Mouse (Mus musculus) neural tube, embryonic 11.5 days (tissue): Measurements from ENCODE around the gene Ccdc57. TPM values are rescaled to one million over a fixed set of nuclear protein-coding genes. Genes with fewer than 3 reads are reported as not detected.

Experiments
- ATAC-seq: fragments of 200-750 bp; cut with Nextera tagmentation; 2 replicates; pipeline ENCODE4 v1.8.0; 2017; ENCODE audit warnings: moderate number of reproducible peaks, mild to moderate bottlenecking, moderate TSS enrichment, moderate library complexity; ENCODE audit not compliant: insufficient read depth, low FRiP score, low TSS enrichment
- DNase-seq: peaks from one replicate; pipeline ENCODE4 v3.0.0-alpha.2; 2015; ENCODE audit warnings: low spot score
- H3K27ac ChIP-seq: fragments of 300-500 bp; sonication (generic); 2 replicates; pipeline ENCODE4 v1.5.1; 2014; ENCODE audit warnings: low read depth, mild to moderate bottlenecking, low read length
- H3K27me3 ChIP-seq: fragments of 300-500 bp; sonication (generic); 2 replicates; pipeline ENCODE4 v1.6.1; 2014; ENCODE audit warnings: mild to moderate bottlenecking, low read length, mixed read lengths; ENCODE audit not compliant: control insufficient read depth, insufficient read depth
- H3K36me3 ChIP-seq: fragments of 300-500 bp; sonication (generic); 2 replicates; pipeline ENCODE4 v1.6.1; 2014; ENCODE audit warnings: mild to moderate bottlenecking, low read length, moderate library complexity, mixed read lengths; ENCODE audit not compliant: control insufficient read depth, insufficient read depth
- H3K4me1 ChIP-seq: fragments of 300-500 bp; sonication (generic); 2 replicates; pipeline ENCODE4 v1.6.1; 2014; ENCODE audit warnings: low read length, mixed read lengths; ENCODE audit not compliant: control insufficient read depth, insufficient read depth
- H3K4me2 ChIP-seq: fragments of 300-500 bp; sonication (generic); 2 replicates; pipeline ENCODE4 v1.6.1; 2014; ENCODE audit warnings: low read depth, mild to moderate bottlenecking, moderate library complexity
- H3K4me3 ChIP-seq: fragments of 300-500 bp; sonication (generic); 2 replicates; pipeline ENCODE4 v1.5.1; 2014; ENCODE audit warnings: low read depth, low read length
- H3K9ac ChIP-seq: fragments of 300-500 bp; sonication (generic); 2 replicates; pipeline ENCODE4 v1.6.1; 2014; ENCODE audit warnings: mild to moderate bottlenecking, low read length
- H3K9me3 ChIP-seq: fragments of 300-500 bp; sonication (generic); 2 replicates; pipeline ENCODE4 v1.6.1; 2016; ENCODE audit warnings: low read length; ENCODE audit not compliant: control insufficient read depth
- WGBS: fragments of 180-500 bp; shearing (Covaris S2); extraction: QIAGEN DNeasy Blood & Tissue Kit; methylation state at CpG from one replicate; pipeline ENCODE4 v1.1.7; 2014; 5-methylcytosine and 5-hydroxymethylcytosine counted together
- polyA plus RNA-seq: library from polyadenylated mRNA; unstranded; fragments of >200 nt; fragmentation: Nextera tagmentation; extraction: Ambion mirVana; gene quantifications from 2 replicates; pipeline ENCODE4 v1.2.1, GENCODE M21; 2014

Ccdc57 gene
- polyA plus RNA-seq, 1 experiment from 2014 or later, result 4.6 TPM

GRCm38 (mm10) chr11:120957731-120958257 lies 25.1 kb upstream of the Ccdc57 start:
- 83% methylated on average over 15 of the region's 15 CpGs for WGBS
- no peaks in the 10 kb centered on the region for H3K4me1 ChIP-seq
- H3K9me3 ChIP-seq, result no peaks in the 10 kb centered on the region
- no peak overlapping the region for H3K9ac ChIP-seq
- H3K27me3 ChIP-seq, result no peaks in the 10 kb centered on the region
- no peak overlapping the region for H3K4me2 ChIP-seq
- no peak overlapping the region for H3K27ac ChIP-seq
- no peak overlapping the region for H3K4me3 ChIP-seq
- peaks cover 22% of the 10 kb centered on the region for H3K36me3 ChIP-seq
- no peak for ATAC-seq
- no peak for DNase-seq

- H3K4me1 ChIP-seq, result no peaks in the 10 kb centered on the region
- H3K4me2 ChIP-seq, result no peak overlapping the region
- 81% methylated on average over 8 of the region's 8 CpGs for WGBS
- H3K27ac ChIP-seq, result no peak overlapping the region
- no peaks in the 10 kb centered on the region for H3K9me3 ChIP-seq
- no peak for ATAC-seq
- H3K4me3 ChIP-seq, result no peak overlapping the region
- no peak for DNase-seq
- no peak overlapping the region for H3K9ac ChIP-seq
- H3K27me3 ChIP-seq, result no peaks in the 10 kb centered on the region
- H3K36me3 ChIP-seq, result peaks cover 15% of the 10 kb centered on the region
Measured at GRCm38 (mm10) chr11:120957052-120957451, 24.4 kb upstream of the Ccdc57 start.

GRCm38 (mm10) chr11:120955701-120956100 lies 23.0 kb upstream of the Ccdc57 start:
- peaks cover 13% of the 10 kb centered on the region for H3K36me3 ChIP-seq
- peaks cover 10% of the 10 kb centered on the region; the same call in 1 of the 2 replicates for H3K4me1 ChIP-seq
- no peaks in the 10 kb centered on the region for H3K9me3 ChIP-seq
- no peak overlapping the region for H3K9ac ChIP-seq
- H3K27ac ChIP-seq, result no peak overlapping the region
- DNase-seq (no peak), ATAC-seq (no peak)
- WGBS, result 90% methylated on average over 8 of the region's 8 CpGs
- no peaks in the 10 kb centered on the region for H3K27me3 ChIP-seq
- no peak overlapping the region for H3K4me2 ChIP-seq
- no peak overlapping the region for H3K4me3 ChIP-seq

- WGBS, result 82% methylated on average over 5 of the region's 5 CpGs
- no peak overlapping the region for H3K4me3 ChIP-seq
- no peaks in the 10 kb centered on the region for H3K27me3 ChIP-seq
- H3K9ac ChIP-seq, result no peak overlapping the region
- H3K4me1 ChIP-seq, result peaks cover 17% of the 10 kb centered on the region; the same call in 1 of the 2 replicates
- H3K36me3 ChIP-seq, result peaks cover 13% of the 10 kb centered on the region
- ATAC-seq (no peak), DNase-seq (no peak)
- no peak overlapping the region for H3K27ac ChIP-seq
- no peak overlapping the region for H3K4me2 ChIP-seq
- H3K9me3 ChIP-seq, result no peaks in the 10 kb centered on the region
Measured at GRCm38 (mm10) chr11:120954936-120955335, 22.3 kb upstream of the Ccdc57 start.

- Histone ChIP-seq H3K9me3 (no peaks in the 10 kb centered on the region), H3K4me1 (peaks cover 22% of the 10 kb centered on the region; the same call in 1 of the 2 replicates), H3K36me3 (peaks cover 5% of the 10 kb centered on the region; the same call in 1 of the 2 replicates), H3K27me3 (no peaks in the 10 kb centered on the region), H3K4me2 (peak overlapping the region; percentile 77), H3K27ac (peak overlapping the region; percentile 53; the same call in 1 of the 2 replicates), H3K4me3 (no peak overlapping the region; the same call in 1 of the 2 replicates), H3K9ac (no peak overlapping the region; the same call in 1 of the 2 replicates)
- WGBS, result 82% methylated on average over 9 of the region's 9 CpGs
- ATAC-seq (no peak), DNase-seq (no peak)
Measured at GRCm38 (mm10) chr11:120951731-120952730, 19.4 kb upstream of the Ccdc57 start.

- no peaks in the 10 kb centered on the region for H3K9me3 ChIP-seq
- H3K27me3 ChIP-seq, result no peaks in the 10 kb centered on the region
- 38% methylated on average over 8 of the region's 8 CpGs for WGBS
- peak; percentile 24 for DNase-seq
- H3K4me2 ChIP-seq, result peak overlapping the region; percentile 77
- H3K27ac ChIP-seq, result peak overlapping the region; percentile 67
- no peaks in the 10 kb centered on the region for H3K36me3 ChIP-seq
- peak; percentile 10; the same call in 1 of the 2 replicates for ATAC-seq
- peak overlapping the region; percentile 39 for H3K9ac ChIP-seq
- H3K4me1 ChIP-seq, result peaks cover 22% of the 10 kb centered on the region; the same call in 1 of the 2 replicates
- H3K4me3 ChIP-seq, result peak overlapping the region; percentile 48
Measured at GRCm38 (mm10) chr11:120951237-120951636, 18.6 kb upstream of the Ccdc57 start.

GRCm38 (mm10) chr11:120950281-120951202 lies 17.9 kb upstream of the Ccdc57 start:
- Histone ChIP-seq H3K4me2 (peak overlapping the region; percentile 77), H3K36me3 (no peaks in the 10 kb centered on the region), H3K4me1 (peaks cover 22% of the 10 kb centered on the region; the same call in 1 of the 2 replicates), H3K27me3 (no peaks in the 10 kb centered on the region), H3K9ac (peak overlapping the region; percentile 49), H3K27ac (peak overlapping the region; percentile 67), H3K4me3 (peak overlapping the region; percentile 48), H3K9me3 (no peaks in the 10 kb centered on the region)
- ATAC-seq, result peak; percentile 71
- peak; percentile 95 for DNase-seq
- under 1% methylated on average over 39 of the region's 39 CpGs for WGBS

- H3K27ac ChIP-seq, result no peak overlapping the region
- H3K9ac ChIP-seq, result peak overlapping the region; percentile 46
Measured at GRCm38 (mm10) chr11:120949863-120950262, 17.2 kb upstream of the Ccdc57 start.

More at GRCm38 (mm10) chr11:120949863-120950262, 17.2 kb upstream of the Ccdc57 start:
- ATAC-seq (no peak), DNase-seq (no peak)
- H3K4me1 ChIP-seq, result peaks cover 22% of the 10 kb centered on the region; the same call in 1 of the 2 replicates
- H3K36me3 ChIP-seq, result no peaks in the 10 kb centered on the region
- no peaks in the 10 kb centered on the region for H3K9me3 ChIP-seq
- 8% methylated on average over 10 of the region's 10 CpGs for whole genome bisulfite sequencing
- peak overlapping the region; percentile 77 for H3K4me2 ChIP-seq
- no peaks in the 10 kb centered on the region for H3K27me3 ChIP-seq
- peak overlapping the region; percentile 48 for H3K4me3 ChIP-seq
